Mouse (Mus musculus) megakaryocyte, embryonic 14.5 days (primary cell): ENCODE data around the gene Noct.

ENCODE experiments used
- FLI1 ChIP-seq: IDR thresholded peaks from 2 replicates; pipeline ENCODE4 v1.6.1; 2012; ENCODE audit warnings: low read length, inconsistent platforms, mixed read lengths
- GATA1 ChIP-seq: IDR thresholded peaks from 3 replicates; pipeline ENCODE4 v1.6.1; 2012; ENCODE audit warnings: mixed read lengths, low read length, inconsistent platforms, borderline replicate concordance

GRCm38 (mm10) chr3:51204897-51205296 is 19.4 kb upstream of the Noct start:
- TF ChIP-seq FLI1, result no peak
- no peak for TF ChIP-seq GATA1
